Mouse (Mus musculus): ENCODE measurements around the gene Nom1.
A peak's percentile ranks its signal among the peaks of the same experiment; 100 is the strongest.
"Not testable (repeated sequence)": the region's sequence is repeated elsewhere in the genome, so short reads cannot be mapped to it uniquely, and the experiment has no call there.

Gene Nom1

DNA sequence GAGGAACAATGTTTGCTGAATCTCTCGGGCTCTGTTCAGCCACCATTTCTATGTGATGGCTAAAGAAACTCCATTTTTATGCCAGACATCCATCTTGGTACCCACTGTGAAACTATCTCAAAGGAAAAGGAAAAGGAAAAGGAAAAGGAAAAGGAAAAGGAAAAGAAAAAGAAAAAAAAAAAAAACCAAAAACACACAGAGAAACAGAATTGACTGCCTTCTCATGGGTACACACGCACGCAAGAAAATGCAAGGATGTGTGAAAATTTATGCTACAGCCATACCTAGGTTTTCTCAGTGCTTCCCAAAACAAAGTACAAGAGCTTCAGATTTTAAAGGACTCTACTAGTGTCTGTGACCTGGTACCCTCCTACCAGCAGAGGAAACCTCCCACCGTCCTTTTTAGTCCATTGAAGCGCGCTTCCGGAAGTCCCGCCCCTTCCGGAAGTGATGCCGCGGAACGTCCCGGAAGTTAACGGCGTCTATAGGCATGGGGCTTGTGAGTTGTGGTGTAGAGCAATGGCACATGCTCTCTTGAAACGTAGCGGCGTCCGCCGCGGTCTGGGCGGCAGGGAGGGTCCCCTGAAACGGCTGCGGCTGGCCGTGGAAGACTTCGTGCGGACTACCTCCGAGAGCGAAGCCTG lies at the start of gene Nom1:
TSS of gene Nom1 (plus strand) at position 437 of the 644 bp plus-strand sequence.
- peak; percentile 91 for DNase-seq (ENCODE audit: extremely low read depth, insufficient read length, low spot score)

GRCm38 (mm10) chr5:29387591-29387990 lies 46.9 kb upstream of the Nom1 start:
- peak; percentile 7 for DNase-seq (ENCODE audit: extremely low read depth, insufficient read length, low spot score)

- DNase-seq (ENCODE audit: extremely low read depth, insufficient read length, low spot score), result peak; percentile 59
Observed at GRCm38 (mm10) chr5:29388181-29388943, 46.1 kb upstream of the Nom1 start.

- DNase-seq (ENCODE audit: extremely low read depth, insufficient read length, low spot score), result peak; percentile 74
Observed at GRCm38 (mm10) chr5:29388944-29389765, 45.3 kb upstream of the Nom1 start.

DNA sequence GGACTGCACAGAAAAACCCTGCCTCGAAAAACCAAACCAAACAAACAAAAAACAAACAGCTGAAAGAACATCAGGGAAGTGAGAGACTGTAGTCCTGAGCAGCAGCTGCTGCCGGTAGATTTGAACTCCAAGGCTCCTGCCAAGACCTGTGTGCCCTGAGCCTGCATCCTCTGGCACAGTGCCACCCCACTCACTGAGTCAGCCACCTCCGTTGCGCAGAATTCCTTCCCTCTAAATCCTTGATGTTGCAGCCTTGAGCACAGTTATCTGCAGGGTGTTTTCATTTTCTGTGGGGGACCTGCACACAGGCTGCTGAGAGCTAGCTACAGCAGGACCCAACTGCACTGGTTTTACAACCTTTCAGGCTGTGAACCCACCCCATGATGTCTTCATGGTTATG lies 36.0 kb upstream of the Nom1 start:
- DNase-seq (ENCODE audit: extremely low read depth, insufficient read length, low spot score), result peak; percentile 30

DNA sequence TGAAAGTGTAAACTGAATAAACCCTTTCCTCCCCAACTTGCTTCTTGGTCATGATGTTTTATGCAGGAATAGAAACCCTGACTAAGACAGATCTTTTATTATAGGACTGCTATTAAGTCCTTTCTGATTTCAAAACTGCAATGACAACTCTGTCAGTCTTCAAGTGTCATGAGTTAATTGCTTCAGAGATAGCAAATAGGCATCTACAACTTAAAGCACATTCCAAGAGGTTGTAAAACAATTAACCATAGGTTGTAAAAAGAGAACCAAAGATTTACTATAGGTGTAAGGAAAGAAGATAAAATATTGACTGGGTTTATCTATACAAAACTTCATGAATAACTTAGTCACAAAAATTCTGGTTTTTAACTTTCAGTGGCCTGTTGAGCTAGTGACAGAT lies 23.6 kb upstream of the Nom1 start:
- no peak for DNase-seq (ENCODE audit: extremely low read depth, insufficient read length, low spot score)

DNA sequence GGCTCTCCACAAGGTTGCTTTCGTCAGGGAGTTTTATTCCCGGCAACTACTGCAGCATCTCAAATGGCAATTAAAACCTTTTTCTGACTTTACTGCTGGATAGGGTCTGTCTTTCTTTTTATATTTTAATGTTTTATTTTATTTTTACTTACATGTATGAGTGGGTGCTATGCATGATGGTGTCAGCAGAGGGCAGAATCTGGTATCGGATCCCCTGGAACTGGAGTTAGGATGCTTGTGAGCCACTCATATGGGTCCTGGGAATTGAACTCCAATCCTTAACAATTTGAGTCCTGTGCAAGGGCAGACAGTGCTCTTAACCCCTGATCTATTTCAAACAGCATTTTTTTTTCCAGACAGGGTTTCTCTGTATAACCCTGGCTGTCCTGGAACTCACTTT lies 21.4 kb upstream of the Nom1 start:
- no peak for DNase-seq (ENCODE audit: extremely low read depth, insufficient read length, low spot score)

DNA sequence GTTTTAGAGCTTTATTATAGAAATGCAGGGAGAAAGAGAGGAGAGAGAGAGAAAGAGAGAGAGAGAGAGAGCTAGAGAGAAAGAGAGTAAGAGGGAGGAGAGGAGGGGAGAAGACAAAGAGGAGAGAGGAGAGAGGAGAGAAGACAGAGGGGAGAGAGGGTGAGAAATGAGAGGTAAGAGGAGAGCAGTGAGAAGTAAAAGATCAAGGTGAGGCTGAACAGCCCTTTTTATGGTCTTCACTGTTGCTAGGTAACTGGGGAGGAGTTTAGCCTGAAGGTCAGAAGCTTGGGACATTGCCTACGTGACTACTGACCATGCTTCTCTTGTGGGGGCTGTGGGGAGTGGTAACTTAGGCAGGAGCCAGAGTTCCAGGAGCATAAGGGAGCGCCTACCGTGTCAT lies 11.1 kb upstream of the Nom1 start:
- not testable (repeated sequence) for DNase-seq (ENCODE audit: extremely low read depth, insufficient read length, low spot score)

- no peak for DNase-seq (ENCODE audit: extremely low read depth, insufficient read length, low spot score)
Observed at GRCm38 (mm10) chr5:29434872-29435358, 451 bp downstream of the Nom1 start.

- DNase-seq (ENCODE audit: extremely low read depth, insufficient read length, low spot score), result no peak
Observed at GRCm38 (mm10) chr5:29435491-29435890, 1.0 kb downstream of the Nom1 start.

GRCm38 (mm10) chr5:29436728-29437127 lies 2.3 kb downstream of the Nom1 start:
- DNase-seq (ENCODE audit: extremely low read depth, insufficient read length, low spot score), result not testable (repeated sequence)

- DNase-seq (ENCODE audit: extremely low read depth, insufficient read length, low spot score), result no peak
Observed at GRCm38 (mm10) chr5:29445275-29445674, 10.8 kb downstream of the Nom1 start.

DNA sequence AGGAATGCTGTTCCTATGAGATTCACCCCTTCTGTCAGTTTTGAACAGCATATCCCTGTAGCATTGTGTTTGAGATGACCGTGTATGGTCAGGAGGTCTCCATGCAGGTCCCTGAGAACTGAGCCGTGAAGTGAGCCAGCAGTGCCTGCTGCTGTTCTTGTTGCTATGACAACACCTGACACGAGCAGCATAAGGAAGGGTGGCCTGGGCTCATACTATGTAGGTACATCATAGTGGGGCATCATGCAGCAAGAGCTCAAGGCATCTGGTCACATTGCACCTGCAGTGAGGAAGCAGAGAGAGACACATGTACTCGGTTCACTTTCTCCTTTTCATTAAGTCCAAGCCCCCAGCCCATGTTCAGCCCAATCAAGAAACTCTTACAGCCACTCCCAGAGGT lies 17.9 kb downstream of the Nom1 start:
- DNase-seq (ENCODE audit: extremely low read depth, insufficient read length, low spot score), result no peak

GRCm38 (mm10) chr5:29456895-29457656 lies 22.6 kb downstream of the Nom1 start:
- DNase-seq (ENCODE audit: extremely low read depth, insufficient read length, low spot score), result no peak

DNA sequence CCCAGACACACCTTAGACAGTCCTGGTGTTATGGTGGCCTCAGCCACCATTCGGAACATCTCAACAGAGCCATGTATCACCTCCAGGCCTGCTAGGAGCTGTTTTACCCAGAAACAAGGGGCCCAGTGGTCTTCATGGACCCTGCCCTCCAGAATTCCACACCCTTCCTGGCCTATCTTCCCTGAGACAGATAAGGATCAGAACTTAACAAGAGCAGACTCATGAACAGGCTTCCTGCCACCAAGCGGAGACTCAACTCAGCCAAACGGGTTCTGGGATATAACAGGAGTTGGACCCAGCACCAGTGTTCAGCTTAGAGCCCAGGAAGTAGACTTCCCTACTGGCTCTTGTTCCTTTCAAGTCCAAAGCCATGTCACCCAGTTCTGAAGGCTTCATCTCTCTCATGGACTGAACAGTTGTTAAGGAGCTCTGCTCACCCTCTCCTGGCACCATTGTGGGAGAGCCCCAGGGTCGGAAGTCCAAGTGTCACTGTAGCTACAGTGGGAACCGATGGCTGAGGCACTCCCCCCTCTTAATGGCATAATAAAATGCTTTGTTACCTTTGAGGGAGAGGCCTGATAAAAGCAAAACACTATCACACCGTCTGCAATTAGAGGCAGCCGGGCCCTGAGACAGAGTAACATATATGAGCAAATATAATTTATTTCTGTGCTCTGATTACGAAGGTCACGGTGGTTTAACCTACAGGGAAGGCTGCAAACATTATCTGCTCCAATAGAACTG lies 28.7 kb downstream of the Nom1 start:
- no peak for DNase-seq (ENCODE audit: extremely low read depth, insufficient read length, low spot score)

GRCm38 (mm10) chr5:29467489-29468350 lies 33.3 kb downstream of the Nom1 start:
- no peak for DNase-seq (ENCODE audit: extremely low read depth, insufficient read length, low spot score)

DNA sequence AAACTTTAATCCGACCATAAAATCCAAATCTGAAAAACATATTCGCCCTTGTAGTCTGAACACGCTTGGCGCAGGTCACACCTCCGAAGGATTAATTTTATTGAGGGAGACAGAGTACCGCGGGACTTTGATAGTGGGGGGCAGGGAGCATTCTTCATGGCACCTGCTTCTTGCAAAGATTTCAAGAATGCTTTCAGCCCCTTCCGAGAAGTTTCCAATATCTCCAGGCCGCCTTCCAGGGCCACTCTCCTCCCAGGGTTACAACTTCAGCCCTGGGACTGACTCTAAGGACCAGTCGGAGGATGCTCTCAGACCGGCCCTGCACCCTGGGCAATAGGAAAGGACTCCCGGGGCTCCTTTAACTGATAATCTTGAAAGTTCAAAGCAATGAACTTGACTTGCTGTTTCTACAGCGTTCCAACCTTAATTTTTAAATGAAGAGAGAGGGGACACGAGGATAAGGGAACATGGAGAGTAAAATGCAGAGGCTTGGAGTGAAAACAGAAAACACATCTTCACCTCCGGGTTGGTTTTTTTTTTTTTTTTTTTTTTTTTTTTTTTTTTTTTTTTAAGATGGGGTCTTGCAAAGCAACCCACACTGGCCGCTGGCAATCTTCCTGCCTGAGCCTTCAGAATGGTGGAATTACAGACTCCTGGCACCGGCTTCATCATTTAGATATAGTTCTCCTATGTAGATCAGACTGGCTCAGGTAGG lies 34.0 kb downstream of the Nom1 start:
- DNase-seq (ENCODE audit: extremely low read depth, insufficient read length, low spot score), result no peak

- DNase-seq (ENCODE audit: extremely low read depth, insufficient read length, low spot score), result no peak
Observed at GRCm38 (mm10) chr5:29469501-29469900, 35.0 kb downstream of the Nom1 start.
